Comparison of ENCODE assay signal across 8 mouse cellular contexts in genomic region chr5:30712002-30712390, GRCm38 (mm10). TPM values are rescaled to one million over a fixed set of nuclear protein-coding genes. Genes with fewer than 3 reads are reported as not detected.
DNase-seq lines count a peak whose midpoint lies in the region; ATAC-seq and TF ChIP-seq lines count a peak whose summit lies in the region.

No protein-coding gene starts in this region.

- H3K9ac ChIP-seq in heart, embryonic 16.5 days (ENCODE audit: low read length), result peak overlapping the region; percentile 57
- peak overlapping the region; percentile 94 for H3K9ac ChIP-seq in hindbrain, embryonic 11.5 days (ENCODE audit: low read depth, low read length)
- peak overlapping the region; percentile 94 for H3K9ac ChIP-seq in midbrain, embryonic 13.5 days (replicated peaks)

- DNase-seq in heart, adult 8-10 months (ENCODE audit: low spot score), result no peak
- DNase-seq in hindbrain, embryonic 11.5 days (ENCODE audit: low spot score), result no peak
- DNase-seq in right cerebral cortex, adult 2 months (ENCODE audit: low spot score in 2 of 2), result no peak
- no peak for DNase-seq in adrenal gland, adult 2 months
- no peak for DNase-seq in gastrocnemius, postnatal 36 days

- H3K9me3 ChIP-seq in heart, embryonic 16.5 days (replicated peaks; ENCODE audit: control insufficient read depth, low read length), result no peaks in the 10 kb centered on the region
- no peaks in the 10 kb centered on the region for H3K9me3 ChIP-seq in hindbrain, embryonic 11.5 days (ENCODE audit: control insufficient read depth, low read length)
- no peaks in the 10 kb centered on the region for H3K9me3 ChIP-seq in midbrain, embryonic 13.5 days

- peak overlapping the region; percentile 95 for H3K4me2 ChIP-seq in heart, embryonic 16.5 days (ENCODE audit: low read depth, low read length)
- H3K4me2 ChIP-seq in hindbrain, embryonic 11.5 days (replicated peaks; ENCODE audit: low read depth, low read length), result peak overlapping the region; percentile 81
- peak overlapping the region; percentile 79 for H3K4me2 ChIP-seq in midbrain, embryonic 13.5 days (replicated peaks)

- peaks cover 26% of the 10 kb centered on the region for H3K4me1 ChIP-seq in heart, embryonic 16.5 days (ENCODE audit: control insufficient read depth, insufficient read depth, low read length)
- H3K4me1 ChIP-seq in bone marrow macrophage, adult 2 months (ENCODE audit: control insufficient read depth, insufficient read depth, low read length), result no peaks in the 10 kb centered on the region
- no peaks in the 10 kb centered on the region; the same call in 1 of the 2 replicates for H3K4me1 ChIP-seq in hindbrain, embryonic 11.5 days (replicated peaks; ENCODE audit: control insufficient read depth, insufficient read depth, low read length)
- H3K4me1 ChIP-seq in midbrain, embryonic 13.5 days (replicated peaks), result peaks cover 54% of the 10 kb centered on the region

- H3K27ac ChIP-seq in heart, embryonic 16.5 days (ENCODE audit: low read length), result no peak overlapping the region
- H3K27ac ChIP-seq in bone marrow macrophage, adult 2 months (ENCODE audit: insufficient read depth, low read depth, low read length), result no peak overlapping the region
- peak overlapping the region; percentile 94 for H3K27ac ChIP-seq in hindbrain, embryonic 11.5 days (ENCODE audit: low read depth, low read length)
- peak overlapping the region; percentile 97 for H3K27ac ChIP-seq in midbrain, embryonic 13.5 days

- no peaks in the 10 kb centered on the region for H3K36me3 ChIP-seq in heart, embryonic 16.5 days (ENCODE audit: control insufficient read depth, insufficient read depth)
- no peaks in the 10 kb centered on the region for H3K36me3 ChIP-seq in hindbrain, embryonic 11.5 days (ENCODE audit: control insufficient read depth, insufficient read depth, low read length)
- no peaks in the 10 kb centered on the region; the same call in 1 of the 2 replicates for H3K36me3 ChIP-seq in midbrain, embryonic 13.5 days

- intact Hi-C loops in gastrocnemius, postnatal 36 days (cut with DNase I), result loop anchor here (5.0 kb wide), 1 partner anchor 195 kb away; the partner anchor contains the start of gene Ost4

- H3K4me3 ChIP-seq in heart, embryonic 16.5 days (ENCODE audit: low read length), result peak overlapping the region; percentile 60
- H3K4me3 ChIP-seq in bone marrow macrophage, adult 2 months (ENCODE audit: insufficient read depth, low read length), result peak overlapping the region; percentile 39
- peak overlapping the region; percentile 83 for H3K4me3 ChIP-seq in hindbrain, embryonic 11.5 days (ENCODE audit: low read depth, low read length)
- peak overlapping the region; percentile 80 for H3K4me3 ChIP-seq in midbrain, embryonic 13.5 days (replicated peaks)

- ATAC-seq in heart, embryonic 16.5 days (replicated peaks; ENCODE audit: extremely low read depth, insufficient read depth, low FRiP score), result no peak
- no peak for ATAC-seq in hindbrain, embryonic 11.5 days (ENCODE audit: low FRiP score)
- peak; percentile 41 for ATAC-seq in midbrain, embryonic 13.5 days

- no peak for TF ChIP-seq CTCF in bone marrow macrophage, adult 2 months (IDR thresholded peaks at IDR 0.05; ENCODE audit: low read depth, low read length)

- no peak for TF ChIP-seq POLR2A in bone marrow macrophage, adult 2 months (IDR thresholded peaks at IDR 0.05; ENCODE audit: borderline replicate concordance, low read depth, low read length)

- peaks cover 73% of the 10 kb centered on the region for H3K27me3 ChIP-seq in heart, embryonic 16.5 days (ENCODE audit: control insufficient read depth, insufficient read depth, low read length)
- H3K27me3 ChIP-seq in hindbrain, embryonic 11.5 days (ENCODE audit: control insufficient read depth, insufficient read depth, low read length), result peaks cover 4% of the 10 kb centered on the region; the same call in 1 of the 2 replicates
- peaks cover 8% of the 10 kb centered on the region for H3K27me3 ChIP-seq in midbrain, embryonic 13.5 days

- under 1% methylated on average over 14 of the region's 14 CpGs for WGBS in heart, embryonic 16.5 days
- WGBS in hindbrain, embryonic 11.5 days, result 1% methylated on average over 14 of the region's 14 CpGs
- WGBS in midbrain, embryonic 13.5 days, result under 1% methylated on average over 14 of the region's 14 CpGs

RNA-seq across cellular contexts. Expression of gene Dpysl5, which starts 0.6 kb away (rescaled TPM):
- 2.0 and 2.2 TPM in 2 replicates for polyA plus RNA-seq in heart, embryonic 16.5 days (2015; fragmentation: Nextera tagmentation; extraction: Ambion mirVana)
- 1 to 10 TPM in 2 of 4 experiments, under 1 TPM in 2; 0.57 to 1.4 (median 0.91) TPM for total RNA-seq in heart, adult 8-10 months (2022)
- polyA plus RNA-seq in bone marrow macrophage, adult 2 months (2012; ENCODE audit: insufficient read depth, insufficient read length, missing spikeins), result not detected in 2 replicates
- 86.1 and 90.1 TPM in 2 replicates for polyA plus RNA-seq in hindbrain, embryonic 11.5 days (2014; fragmentation: Nextera tagmentation; extraction: Ambion mirVana)
- polyA plus RNA-seq in midbrain, embryonic 13.5 days (2015; fragmentation: Nextera tagmentation; extraction: Ambion mirVana), result 195 and 200 TPM in 2 replicates
- 1 to 10 TPM in 1 of 2 experiments, under 1 TPM in 1; 0.92 to 2.3 TPM for total RNA-seq in adrenal gland, adult 2 months (2021)
- 0.62 and 0.98 TPM in 2 replicates for polyA plus RNA-seq in adrenal gland, adult 2 months (2012; rRNA removed)
- total RNA-seq in gastrocnemius, postnatal 36 days (2021), result 1 to 10 TPM; 1.4 to 2.2 TPM

RNA-seq across cellular contexts. Expression of gene Cenpa, which starts 45.4 kb away (rescaled TPM):
- polyA plus RNA-seq in heart, embryonic 16.5 days (2015; fragmentation: Nextera tagmentation; extraction: Ambion mirVana), result 210 and 225 TPM in 2 replicates
- 10 to 100 TPM; 50.6 to 80.0 (median 64.5) TPM for total RNA-seq in heart, adult 8-10 months (2022)
- 81.0 and 87.8 TPM in 2 replicates for polyA plus RNA-seq in bone marrow macrophage, adult 2 months (2012; ENCODE audit: insufficient read depth, insufficient read length, missing spikeins)
- polyA plus RNA-seq in hindbrain, embryonic 11.5 days (2014; fragmentation: Nextera tagmentation; extraction: Ambion mirVana), result 324 and 338 TPM in 2 replicates
- 120 and 122 TPM in 2 replicates for polyA plus RNA-seq in midbrain, embryonic 13.5 days (2015; fragmentation: Nextera tagmentation; extraction: Ambion mirVana)
- 1 to 10 TPM; 5.1 to 6.4 TPM for total RNA-seq in adrenal gland, adult 2 months (2021)
- polyA plus RNA-seq in adrenal gland, adult 2 months (2012; rRNA removed), result 10.9 and 14.5 TPM in 2 replicates
- 1 to 10 TPM; 3.2 to 3.8 TPM for total RNA-seq in gastrocnemius, postnatal 36 days (2021)

Comparison
In these comparisons a context has a peak if more than half of its experiments do, and no peak if none do; other contexts are left out.
1. H3K27ac ChIP-seq: peak in hindbrain, embryonic 11.5 days (single experiment) and midbrain, embryonic 13.5 days (single experiment); none in heart, embryonic 16.5 days (single experiment) and bone marrow macrophage, adult 2 months (single experiment).
2. RNA of gene Dpysl5, which starts 0.6 kb away (polyA plus RNA-seq): 195 to 200 TPM in midbrain, embryonic 13.5 days and 86.1 to 90.1 TPM in hindbrain, embryonic 11.5 days; 2.0 to 2.2 TPM in heart, embryonic 16.5 days, 0.62 to 0.98 TPM in adrenal gland, adult 2 months and not detected in bone marrow macrophage, adult 2 months; every median in the first group is over 10 times any median in the second.
3. Peak in every context shown above with its lines, with median percentiles within 50 percentile points of each other: H3K4me2 ChIP-seq, H3K4me3 ChIP-seq and H3K9ac ChIP-seq.